Mouse (Mus musculus) CH12.LX (cell line): ENCODE results near the gene Pofut1. TPM values are rescaled to one million over a fixed set of nuclear protein-coding genes. Genes with fewer than 3 reads are reported as not detected.

Experiments
- DNase-seq: peaks from one replicate; pipeline ENCODE4 v3.0.0-alpha.2; 2013; ENCODE audit errors: extremely low read depth
- H3K27ac ChIP-seq: 2 replicates; pipeline ENCODE4 v1.5.1; 2012; ENCODE audit warnings: low read depth, mild to moderate bottlenecking, control low read depth, moderate library complexity; ENCODE audit not compliant: insufficient read depth
- H3K27me3 ChIP-seq: replicated peaks from 2 replicates; pipeline ENCODE3; 2012; ENCODE audit warnings: inconsistent platforms
- H3K36me3 ChIP-seq, 2 experiments: replicated peaks in 1 of 2; 2 replicates each; pipeline versions ENCODE3 to v1.6.1; 2012; ENCODE audit warnings: inconsistent platforms in 1 of 2, low read length in 1 of 2, mild to moderate bottlenecking in 1 of 2, mixed read lengths in 1 of 2, moderate library complexity in 1 of 2; ENCODE audit not compliant: control insufficient read depth in 1 of 2, insufficient read depth in 1 of 2
- H3K4me1 ChIP-seq, 2 experiments: 2 replicates each; pipeline ENCODE4 v1.6.1; 2012; ENCODE audit warnings: inconsistent platforms in 1 of 2, moderate library complexity in 1 of 2; ENCODE audit not compliant: insufficient read depth in 2 of 2, control insufficient read depth in 1 of 2
- H3K4me2 ChIP-seq: 2 replicates; pipeline ENCODE4 v1.6.1; 2012; ENCODE audit warnings: low read depth, mild to moderate bottlenecking, control low read depth; ENCODE audit not compliant: poor library complexity, insufficient read depth, severe bottlenecking
- H3K4me3 ChIP-seq, 3 experiments: fragments of 150-350 bp in 1 of 3; sonication (generic) in 1 of 3; replicated peaks in 1 of 3; 2 replicates each; pipeline versions ENCODE3 to v1.5.1; 2011 to 2012; ENCODE audit warnings: low read depth in 2 of 3, low read length in 2 of 3, mild to moderate bottlenecking in 2 of 3, moderate library complexity in 2 of 3, control low read depth in 1 of 3, improper control_type of control experiment in 1 of 3, inconsistent platforms in 1 of 3, mixed read lengths in 1 of 3; ENCODE audit not compliant: poor library complexity in 1 of 3
- H3K79me2 ChIP-seq: replicated peaks from 2 replicates; pipeline ENCODE4 v1.6.1; 2012; ENCODE audit warnings: mild to moderate bottlenecking, moderate library complexity; ENCODE audit not compliant: control insufficient read depth, poor library complexity, insufficient read depth, severe bottlenecking; ENCODE audit errors: extremely low read depth
- H3K9ac ChIP-seq: 2 replicates; pipeline ENCODE4 v1.6.1; 2012; ENCODE audit warnings: low read depth, mild to moderate bottlenecking, control low read depth, moderate library complexity; ENCODE audit not compliant: insufficient read depth
- H3K9me3 ChIP-seq: replicated peaks from 2 replicates; pipeline ENCODE3; 2012; ENCODE audit warnings: low read length, inconsistent platforms, mixed read lengths
- BHLHE40 ChIP-seq: IDR thresholded peaks from 2 replicates; pipeline ENCODE4 v1.6.1; 2011; ENCODE audit warnings: mild to moderate bottlenecking, low read depth, low read length, improper control_type of control experiment
- CHD1 ChIP-seq: IDR thresholded peaks from 2 replicates; pipeline ENCODE4 v1.6.1; 2012; ENCODE audit warnings: low read depth, low read length, improper control_type of control experiment, inconsistent platforms
- E2F4 ChIP-seq: IDR thresholded peaks from 2 replicates; pipeline ENCODE4 v1.6.1; 2011; ENCODE audit warnings: low read depth, low read length, improper control_type of control experiment; ENCODE audit not compliant: insufficient replicate concordance
- EP300 ChIP-seq: IDR thresholded peaks from 2 replicates; pipeline ENCODE4 v1.6.1; 2011; ENCODE audit warnings: low read length, improper control_type of control experiment
- ETS1 ChIP-seq: conservative IDR thresholded peaks from 2 replicates; pipeline ENCODE4 v1.6.1; 2012; ENCODE audit warnings: low read depth, mild to moderate bottlenecking, inconsistent platforms, low read length, improper control_type of control experiment, moderate library complexity
- GABPA ChIP-seq: IDR thresholded peaks from 2 replicates; pipeline ENCODE4 v1.6.1; 2012; ENCODE audit warnings: low read depth, low read length, improper control_type of control experiment, inconsistent platforms; ENCODE audit not compliant: insufficient replicate concordance
- HCFC1 ChIP-seq: IDR thresholded peaks from 2 replicates; pipeline ENCODE4 v1.6.1; 2012; ENCODE audit warnings: low read depth, mild to moderate bottlenecking, inconsistent platforms, low read length, improper control_type of control experiment
- JUND ChIP-seq: conservative IDR thresholded peaks from 2 replicates; pipeline ENCODE4 v1.6.1; 2011; ENCODE audit warnings: low read depth, low read length, improper control_type of control experiment
- MAFK ChIP-seq: IDR thresholded peaks from 2 replicates; pipeline ENCODE4 v1.6.1; 2011; ENCODE audit warnings: low read length, improper control_type of control experiment; ENCODE audit not compliant: insufficient replicate concordance
- MAX ChIP-seq: IDR thresholded peaks from 2 replicates; pipeline ENCODE4 v1.6.1; 2011; ENCODE audit warnings: low read length, improper control_type of control experiment
- MAZ ChIP-seq: IDR thresholded peaks from 2 replicates; pipeline ENCODE4 v1.6.1; 2012; ENCODE audit warnings: low read depth, mild to moderate bottlenecking, inconsistent platforms, low read length, improper control_type of control experiment, moderate library complexity
- MEF2A ChIP-seq: IDR thresholded peaks from 2 replicates; pipeline ENCODE4 v1.6.1; 2014; ENCODE audit warnings: low read depth, mild to moderate bottlenecking, inconsistent platforms, low read length, improper control_type of control experiment, borderline replicate concordance
- MYC ChIP-seq: IDR thresholded peaks from 2 replicates; pipeline ENCODE4 v1.6.1; 2011; ENCODE audit warnings: low read depth, mild to moderate bottlenecking, improper control_type of control experiment, low read length
- NELFE ChIP-seq: IDR thresholded peaks from 2 replicates; pipeline ENCODE4 v1.6.1; 2011; ENCODE audit warnings: low read depth, low read length, improper control_type of control experiment
- NRF1 ChIP-seq: IDR thresholded peaks from 2 replicates; pipeline ENCODE4 v1.6.1; 2014; ENCODE audit warnings: low read depth, mild to moderate bottlenecking, inconsistent platforms, low read length, improper control_type of control experiment, moderate library complexity
- RAD21 ChIP-seq: IDR thresholded peaks from 2 replicates; pipeline ENCODE4 v1.6.1; 2011; ENCODE audit warnings: low read depth, mild to moderate bottlenecking, low read length, improper control_type of control experiment, moderate library complexity
- USF1 ChIP-seq: IDR thresholded peaks from 2 replicates; pipeline ENCODE4 v1.6.1; 2014; ENCODE audit warnings: low read depth, mild to moderate bottlenecking, inconsistent platforms, low read length, improper control_type of control experiment
- ZC3H11A ChIP-seq: IDR thresholded peaks from 2 replicates; pipeline ENCODE4 v1.6.1; 2012; ENCODE audit warnings: low read depth, mild to moderate bottlenecking, inconsistent platforms, low read length, improper control_type of control experiment
- ZMIZ1 ChIP-seq: IDR thresholded peaks from 2 replicates; pipeline ENCODE4 v1.6.1; 2012; ENCODE audit warnings: low read depth, mild to moderate bottlenecking, inconsistent platforms, low read length, improper control_type of control experiment
- dilution Hi-C: fragments of 300-500 bp; cut with MboI; formaldehyde crosslinking; loops from 2 replicates; pipeline ENCODE4 v1.14.3; 2020; ENCODE audit warnings: low sequenced_read_pairs; ENCODE audit not compliant: extremely low pct_unique_long_range_greater_than_20kb, extremely low pct_ligation_motif_present
- in situ Hi-C: fragments of 300-500 bp; cut with MboI; formaldehyde crosslinking; loops from 3 replicates; pipeline ENCODE4 v1.14.3; 2019; ENCODE audit warnings: low sequenced_read_pairs, low pct_ligation_motif_present, low pct_unique_long_range_greater_than_20kb, mixed read lengths
- polyA plus RNA-seq: library from polyadenylated mRNA; unstranded; fragments of >175 nt; gene quantifications from 2 replicates; pipeline ENCODE4 v1.2.1, GENCODE M21; 2012; ENCODE audit warnings: low read depth; ENCODE audit not compliant: insufficient read length
- total RNA-seq, 2 experiments: library from RNA; depleted of rRNA; stranded (reverse); fragments of 300-350 nt in 1 of 2; fragments of >200 nt in 1 of 2; gene quantifications; 2 replicates each; pipeline ENCODE4 v1.2.3; 2012 to 2014

Pofut1 gene
- total and polyA plus RNA-seq, 3 experiments: 15.0 to 25.6 (median 22.8) TPM

DNA sequence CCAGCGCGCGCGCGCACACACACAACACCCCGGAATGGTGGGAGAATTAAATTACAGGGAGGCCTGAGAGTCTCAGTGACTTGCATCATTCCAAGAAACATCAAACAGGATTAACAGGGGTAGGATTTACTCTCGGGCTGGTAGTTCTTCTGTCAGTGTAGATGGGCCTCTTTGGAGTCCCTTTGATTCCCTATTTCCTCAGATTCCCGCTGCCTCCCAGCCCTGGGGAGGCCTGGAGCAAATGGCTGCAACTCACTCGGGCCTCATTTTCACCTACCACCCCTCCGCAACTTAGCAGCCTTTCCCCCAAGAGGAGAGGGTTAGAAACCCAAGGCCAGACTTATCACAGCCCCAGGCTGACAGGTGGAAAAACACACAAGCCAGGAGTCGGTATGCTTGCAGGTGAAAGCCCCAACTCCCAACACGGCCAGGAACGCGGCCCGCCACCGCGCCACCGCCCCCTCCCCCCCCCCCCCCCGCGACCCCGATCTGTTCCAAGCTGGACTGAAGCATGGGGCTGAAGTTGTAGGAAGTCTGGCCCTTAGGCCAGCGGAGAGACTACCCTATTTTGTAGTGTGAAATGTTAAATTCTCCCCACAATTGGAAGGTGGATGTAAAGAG lies 1.4 kb upstream of the Pofut1 start:
- dilution Hi-C loops (no loop called here), in situ Hi-C loops (no loop called here)
- Histone ChIP-seq H3K4me1 (peaks cover 22 to 65% of the 10 kb centered on the region in 2 experiments), H3K79me2 (peaks cover 71% of the 10 kb centered on the region), H3K9me3 (no peaks in the 10 kb centered on the region), H3K36me3 (peaks cover 22 to 43% of the 10 kb centered on the region in 2 experiments), H3K9ac (peak overlapping the region; percentile 92), H3K27me3 (no peaks in the 10 kb centered on the region), H3K4me3 (peak overlapping the region; percentile 76 to 95 (median 82)), H3K4me2 (peak overlapping the region; percentile 91), H3K27ac (peak overlapping the region; percentile 74)
- TF ChIP-seq MAFK (no peak), E2F4 (no peak), HCFC1 (no peak), CHD1 (no peak), MAZ (0 out of 2 replicates have a peak, but pooled peaks have one; percentile 23), NRF1 (peak; percentile 58; the same call in 1 of the 2 replicates), EP300 (no peak), MYC (no peak)
- DNase-seq: no peak

DNA sequence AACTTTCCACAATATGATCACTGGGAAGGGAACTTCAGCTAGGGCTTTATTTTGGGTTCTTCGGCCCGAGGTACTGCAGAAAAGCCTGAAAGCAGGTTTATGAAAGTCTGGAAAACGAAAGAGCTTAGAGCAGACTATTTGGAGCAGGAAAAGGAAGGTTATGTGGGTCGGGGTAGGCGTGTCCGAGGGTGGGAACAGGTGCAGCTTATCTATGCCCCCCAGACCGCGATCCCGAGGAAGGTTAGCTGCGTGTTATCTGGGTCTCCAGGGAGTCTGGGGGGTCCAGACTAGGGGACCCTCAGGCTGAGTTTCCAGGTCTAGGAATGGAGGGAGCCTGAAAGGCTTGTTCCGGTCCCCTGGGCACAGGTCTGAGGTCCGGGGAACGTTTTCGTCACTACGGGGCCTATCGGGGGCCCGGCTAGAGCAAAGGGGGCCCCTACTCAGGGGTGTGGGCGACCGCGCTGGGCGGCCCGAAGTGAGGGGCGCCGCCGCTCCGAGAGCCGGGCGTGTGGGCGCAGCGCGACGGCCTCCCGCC lies 565 bp upstream of the Pofut1 start:
- H3K36me3 ChIP-seq: peaks cover 21 to 43% of the 10 kb centered on the region in 2 experiments
- in situ Hi-C loops: no loop called here
- DNase-seq: no peak
- H3K27ac ChIP-seq: peak overlapping the region; percentile 74
- H3K4me1 ChIP-seq: peaks cover 19 to 64% of the 10 kb centered on the region in 2 experiments
- peak overlapping the region; percentile 92 for H3K9ac ChIP-seq
- TF ChIP-seq ZC3H11A (no peak), MAX (no peak), MYC (no peak), NRF1 (no peak), NELFE (no peak), RAD21 (no peak), MAZ (no peak), USF1 (no peak), GABPA (no peak), BHLHE40 (no peak), JUND (no peak), MAFK (no peak), ETS1 (no peak), MEF2A (no peak), ZMIZ1 (no peak)
- peaks cover 65% of the 10 kb centered on the region for H3K79me2 ChIP-seq
- dilution Hi-C loops: no loop called here
- H3K4me3 ChIP-seq: peak overlapping the region; percentile 76 to 95 (median 82)
- H3K9me3 ChIP-seq: no peaks in the 10 kb centered on the region
- peak overlapping the region; percentile 91; the same call in 1 of the 2 replicates for H3K4me2 ChIP-seq
- no peaks in the 10 kb centered on the region for H3K27me3 ChIP-seq
